Mouse (Mus musculus): ENCODE data around the gene Gtpbp3.

The Gtpbp3 gene

GRCm38 (mm10) chr8:71487691-71488445 is at the start of gene Gtpbp3:
Gtpbp3 (plus strand) TSS chr8:71488103.
- DNase-seq (ENCODE audit: low spot score in 2 of 2), result peak in 1 of 2 experiments; percentile 74

GRCm38 (mm10) chr8:71441404-71441803 is 46.5 kb upstream of the Gtpbp3 start:
- DNase-seq (ENCODE audit: low spot score in 2 of 2), result no peak

GRCm38 (mm10) chr8:71445096-71445495 is 42.8 kb upstream of the Gtpbp3 start:
- no peak for DNase-seq (ENCODE audit: low spot score in 2 of 2)

GRCm38 (mm10) chr8:71451337-71451736 is 36.6 kb upstream of the Gtpbp3 start:
- DNase-seq (ENCODE audit: low spot score in 2 of 2), result no peak

- no peak for DNase-seq (ENCODE audit: low spot score in 2 of 2)
These were observed 36.1 kb upstream of the Gtpbp3 start for GRCm38 (mm10) chr8:71451777-71452176.

DNA sequence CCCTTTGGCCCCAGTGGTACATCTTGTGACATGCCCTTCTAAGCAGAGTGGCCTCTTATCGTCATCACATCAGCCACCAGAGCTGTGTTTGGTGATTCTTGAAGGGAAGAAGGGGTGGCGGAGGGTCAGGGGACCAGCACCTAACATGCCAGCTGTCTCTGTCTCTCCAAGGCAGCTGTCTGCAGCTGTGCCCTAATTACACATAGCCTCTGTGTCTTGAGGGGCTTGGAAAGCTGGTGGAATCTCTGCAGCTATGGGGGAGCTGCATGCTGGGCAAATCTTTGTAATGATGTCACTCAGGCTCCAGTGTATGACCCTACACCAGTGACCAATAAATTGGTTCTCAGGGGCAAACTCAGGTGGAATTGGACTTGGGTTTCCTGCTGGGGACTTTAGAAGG is 35.2 kb upstream of the Gtpbp3 start:
- peak in 1 of 2 experiments; percentile 2 for DNase-seq (ENCODE audit: low spot score in 2 of 2)

DNA sequence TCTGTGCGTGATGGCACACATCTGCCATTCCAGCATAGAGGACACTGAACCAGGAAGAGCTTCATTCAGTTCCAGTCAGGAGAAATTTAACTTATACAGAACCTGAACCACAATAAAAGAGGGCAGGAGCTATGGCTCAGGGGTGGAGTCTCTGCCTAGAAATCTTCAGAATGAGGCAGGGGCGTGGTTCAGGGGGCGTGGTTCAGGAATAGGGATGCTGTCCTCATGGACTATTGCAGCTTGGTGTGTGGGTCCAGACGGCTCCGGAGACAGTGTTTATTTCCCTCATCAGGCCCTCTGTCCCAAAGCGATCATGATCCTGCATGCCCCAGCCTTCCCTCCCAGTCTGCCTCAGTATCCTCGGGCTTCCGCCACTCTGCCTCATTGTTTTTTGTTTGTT is 33.2 kb upstream of the Gtpbp3 start:
- peak in 1 of 2 experiments; percentile 3 for DNase-seq (ENCODE audit: low spot score in 2 of 2)

DNA sequence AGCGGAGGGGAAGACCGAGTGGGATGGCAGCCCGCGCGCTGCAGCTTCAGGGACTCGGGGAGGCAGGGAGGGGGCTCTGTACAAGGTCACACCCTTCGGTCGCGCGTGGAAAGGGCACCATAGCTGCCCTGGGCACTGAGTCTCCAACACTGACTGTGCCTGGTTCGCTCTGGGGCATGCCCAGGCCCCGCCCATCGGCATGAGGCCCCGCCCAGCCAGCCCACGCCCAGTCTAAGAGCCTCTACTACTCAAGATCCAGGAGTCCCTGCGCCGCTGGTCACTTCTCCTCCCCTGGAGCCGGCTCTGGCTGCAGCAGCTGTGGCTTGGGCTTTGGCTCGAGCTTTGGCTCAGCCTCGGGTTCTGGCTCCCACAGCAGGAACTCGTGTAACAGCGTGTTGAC is 31.0 kb upstream of the Gtpbp3 start:
- DNase-seq (ENCODE audit: low spot score in 2 of 2), result peak in 1 of 2 experiments; percentile 7

- DNase-seq (ENCODE audit: low spot score in 2 of 2), result peak; percentile 9 to 18
These were observed 30.1 kb upstream of the Gtpbp3 start for GRCm38 (mm10) chr8:71457659-71458270.

DNA sequence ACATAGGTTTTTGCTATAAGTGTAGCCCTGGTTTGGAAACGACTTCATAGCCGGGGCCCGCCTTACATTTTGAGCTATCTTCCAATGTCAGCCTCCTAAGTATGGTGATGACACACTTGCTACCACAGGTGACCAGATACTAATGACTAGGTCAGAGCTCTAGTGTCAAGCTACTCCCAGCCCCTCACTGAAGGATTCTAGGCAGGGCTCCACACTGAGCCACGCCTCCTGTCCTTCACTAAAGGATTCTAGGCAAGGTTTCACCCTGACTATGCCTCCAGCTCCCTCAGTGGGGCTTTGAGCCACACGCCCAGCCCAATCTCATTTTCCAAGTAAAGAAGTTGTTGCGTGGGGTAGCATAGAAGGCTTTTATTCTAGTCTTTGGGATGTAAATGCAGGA is 27.2 kb upstream of the Gtpbp3 start:
- DNase-seq (ENCODE audit: low spot score in 2 of 2), result no peak

DNA sequence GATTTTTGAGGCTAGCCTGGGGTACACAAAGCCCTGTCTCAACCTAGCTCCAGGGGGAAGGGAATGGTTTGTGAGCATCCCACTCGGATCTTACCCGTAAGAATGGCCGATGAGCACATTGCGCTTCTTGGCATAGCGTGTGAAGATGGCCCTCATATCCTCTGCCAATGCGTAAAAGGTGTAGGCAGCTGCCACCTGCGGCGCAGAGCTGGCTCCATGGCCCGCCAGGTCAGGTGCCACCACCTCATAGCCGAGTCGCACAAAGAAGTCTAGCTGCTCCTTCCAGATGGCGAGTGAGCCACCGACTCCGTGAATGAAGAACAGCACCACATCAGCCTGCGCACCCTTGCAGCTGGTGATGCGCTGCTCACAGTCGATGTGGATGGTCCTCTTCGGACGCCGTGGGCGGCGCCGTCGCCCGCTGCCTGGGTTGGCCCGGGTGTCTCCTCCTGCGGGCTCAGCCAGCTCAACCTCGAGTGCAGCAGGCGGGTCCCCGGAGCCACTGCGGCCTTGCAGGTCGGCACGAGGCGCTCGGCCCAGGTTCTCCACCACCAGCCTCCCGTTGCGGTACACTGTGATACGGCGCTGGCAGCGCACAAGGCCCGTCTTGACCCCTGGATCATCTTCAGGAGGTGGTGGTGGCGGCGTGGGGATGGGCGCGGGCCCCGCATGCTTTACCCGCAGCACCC is 26.6 kb upstream of the Gtpbp3 start:
- DNase-seq (ENCODE audit: low spot score in 2 of 2), result peak in 1 of 2 experiments; percentile 45

GRCm38 (mm10) chr8:71462191-71462590 is 25.7 kb upstream of the Gtpbp3 start:
- peak in 1 of 2 experiments; percentile 10 for DNase-seq (ENCODE audit: low spot score in 2 of 2)

DNA sequence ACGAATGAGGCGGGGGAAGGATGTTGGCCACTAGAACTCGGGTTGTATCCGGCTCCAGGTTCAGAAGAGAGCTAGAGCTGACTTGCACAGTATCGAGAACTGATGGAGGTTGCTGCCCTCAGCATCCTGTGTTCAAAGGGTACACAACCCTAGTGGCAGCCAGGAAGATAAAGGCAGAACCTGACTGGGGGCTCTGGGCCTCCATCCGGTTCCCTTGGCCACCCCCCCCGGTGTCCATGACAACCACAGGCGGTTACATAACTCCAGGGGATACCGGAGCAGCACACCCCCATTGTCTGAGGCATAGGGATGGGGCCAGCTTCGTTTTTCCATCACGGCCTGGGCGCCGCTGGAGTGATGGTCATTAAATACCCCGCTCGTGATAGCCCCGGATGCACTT is 25.1 kb upstream of the Gtpbp3 start:
- DNase-seq (ENCODE audit: low spot score in 2 of 2), result peak in 1 of 2 experiments; percentile 63

GRCm38 (mm10) chr8:71463188-71464033 is 24.5 kb upstream of the Gtpbp3 start, which contains the start of gene Abhd8:
Abhd8 (minus strand) TSS chr8:71463655.
- DNase-seq (ENCODE audit: low spot score in 2 of 2), result peak; percentile 97

- DNase-seq (ENCODE audit: low spot score in 2 of 2), result peak; percentile 98 to 99
These were observed 23.1 kb upstream of the Gtpbp3 start, which contains the start of gene Mrpl34 for GRCm38 (mm10) chr8:71464513-71465500. Mrpl34 (plus strand) TSS chr8:71464959.

- DNase-seq (ENCODE audit: low spot score in 2 of 2), result peak in 1 of 2 experiments; percentile 6
These were observed 22.2 kb upstream of the Gtpbp3 start for GRCm38 (mm10) chr8:71465733-71466132.

DNA sequence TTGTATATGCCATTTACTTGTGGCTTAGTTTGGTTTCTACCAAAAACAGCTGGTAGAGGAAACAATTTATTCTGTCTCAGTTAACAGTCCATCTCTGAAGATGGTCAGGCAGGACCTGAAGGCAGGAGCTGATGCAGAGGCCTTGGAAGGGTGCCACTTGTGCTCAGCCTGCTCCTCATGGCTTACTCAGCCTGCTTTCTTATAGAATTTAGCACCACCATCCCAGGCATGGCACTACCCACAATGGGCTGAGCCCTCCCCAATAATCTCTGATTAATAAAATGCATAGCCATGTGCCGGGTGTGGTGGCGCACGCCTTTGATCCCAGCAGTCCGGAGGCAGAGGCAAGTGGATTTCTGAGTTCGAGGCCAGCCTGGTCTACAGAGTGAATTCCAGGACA is 21.7 kb upstream of the Gtpbp3 start:
- DNase-seq (ENCODE audit: low spot score in 2 of 2), result peak in 1 of 2 experiments; percentile 15

DNA sequence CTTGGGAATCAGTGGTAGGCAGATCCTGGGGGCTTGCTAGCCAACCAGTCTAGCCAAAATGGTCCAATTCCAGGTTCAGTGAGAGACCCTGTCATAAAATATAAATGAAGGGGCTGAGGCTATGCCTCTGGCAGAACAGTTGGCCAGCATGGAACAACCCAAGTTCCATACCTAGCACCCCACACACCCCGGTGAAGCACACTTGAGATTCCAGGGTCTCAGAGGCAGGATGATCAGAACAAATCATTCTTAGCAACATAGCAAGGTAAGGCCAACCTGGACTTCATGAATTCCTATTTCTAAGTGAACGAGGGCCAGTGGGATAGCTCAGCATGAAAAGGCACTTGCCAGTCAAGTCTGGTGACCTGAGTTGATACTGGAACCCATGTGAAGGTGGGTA is 20.7 kb upstream of the Gtpbp3 start:
- DNase-seq (ENCODE audit: low spot score in 2 of 2), result no peak

DNA sequence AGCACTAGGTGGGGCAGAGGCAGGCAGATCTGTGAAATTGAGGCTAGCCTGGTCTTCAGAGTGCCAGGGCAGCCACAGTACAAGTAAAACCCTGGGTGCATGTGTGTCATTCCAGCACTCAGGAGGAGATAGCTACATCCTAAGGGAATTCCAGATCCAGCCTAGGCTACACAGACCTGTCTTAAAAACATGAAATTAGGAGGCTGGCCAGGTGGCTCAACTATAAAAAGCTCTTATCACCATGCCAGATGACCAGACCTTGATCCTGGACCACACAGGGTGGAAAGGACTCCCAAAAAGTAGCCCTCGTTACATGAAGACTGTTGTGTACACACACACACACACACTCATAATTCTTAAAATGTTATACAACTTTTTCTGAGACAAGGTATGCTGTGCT is 19.9 kb upstream of the Gtpbp3 start:
- peak in 1 of 2 experiments; percentile 6 for DNase-seq (ENCODE audit: low spot score in 2 of 2)

GRCm38 (mm10) chr8:71468916-71469315 is 19.0 kb upstream of the Gtpbp3 start, which contains the start of gene Dda1:
Dda1 (plus strand) TSS chr8:71469199.
- peak; percentile 98 for DNase-seq (ENCODE audit: low spot score in 2 of 2)

Measured in frontal cortex, postnatal 10 days (tissue).